Mouse (Mus musculus) adrenal gland, adult 18-20 months (tissue): ENCODE measurements around the gene Hoxa10. TPM values are rescaled to one million over a fixed set of nuclear protein-coding genes. Genes with fewer than 3 reads are reported as not detected.

Source experiments
- DNase-seq, 2 experiments: peaks; one replicate each; pipeline ENCODE4 v3.0.0; 2021 to 2022; ENCODE audit warnings: low spot score in 2 of 2
- microRNA-seq, 2 experiments: library from miRNA; unstranded; fragments of <30 nt; microRNA quantifications; one replicate each; pipeline ENCODE4 v1.2.0; 2021; ENCODE audit warnings: borderline number of aligned reads in 2 of 2
- total RNA-seq, 2 experiments: library from RNA; stranded (reverse); gene quantifications; 1 replicate in 1 of 2; 2 replicates in 1 of 2; pipeline ENCODE4 v1.2.3; 2021

Gene Hoxa10
- total RNA-seq, 2 experiments from 2014 or later, result 0.13 TPM; not detected in 1

DNA sequence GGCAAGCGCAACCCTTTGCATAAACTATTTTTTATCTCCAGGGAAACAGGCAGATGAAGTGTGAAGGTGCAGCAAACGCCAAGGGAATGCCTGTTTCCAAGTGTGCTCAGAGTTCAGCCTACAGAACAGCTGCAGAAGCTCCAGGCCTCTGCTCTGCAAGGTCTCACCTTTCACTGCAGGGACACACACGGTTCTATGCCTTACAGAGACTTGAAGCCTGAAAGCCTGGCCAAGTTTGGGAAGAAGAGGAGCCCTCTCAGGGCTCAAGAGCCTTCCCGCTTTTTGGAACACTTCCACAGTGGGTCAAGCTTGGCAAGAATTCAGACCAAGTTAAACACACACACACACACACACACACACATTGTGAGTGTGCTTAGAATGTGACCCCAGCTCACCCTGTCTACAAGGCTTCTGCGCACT, 51.5 kb downstream of the Hoxa10 start:
- DNase-seq, result peak in 1 of 2 experiments; percentile 15

DNA sequence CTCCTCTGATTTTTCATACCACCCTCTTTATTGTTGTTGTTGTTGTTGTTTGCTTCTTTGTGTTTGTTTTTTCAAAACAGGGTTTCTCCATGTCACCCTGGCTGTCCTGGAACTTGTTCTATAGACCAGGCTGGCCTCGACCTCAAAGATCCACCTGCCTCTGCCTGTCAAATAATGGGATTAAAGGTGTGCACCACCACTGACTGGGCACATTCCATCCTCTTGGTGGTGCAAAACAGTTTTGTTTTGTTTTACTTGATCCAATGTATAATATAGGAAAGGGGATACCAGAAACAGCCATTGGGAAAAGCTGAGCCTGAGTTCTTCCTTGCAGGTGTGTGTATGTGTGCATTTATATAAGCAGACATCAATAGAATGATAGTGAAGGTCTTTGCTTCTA, 54.2 kb downstream of the Hoxa10 start:
- DNase-seq, result no peak

- peak in 1 of 2 experiments; percentile 15 for DNase-seq
Observed at GRCm38 (mm10) chr6:52185834-52186233, 54.8 kb downstream of the Hoxa10 start.

- peak in 1 of 2 experiments; percentile 22 for DNase-seq
Observed at GRCm38 (mm10) chr6:52185222-52185621, 55.4 kb downstream of the Hoxa10 start.

DNA sequence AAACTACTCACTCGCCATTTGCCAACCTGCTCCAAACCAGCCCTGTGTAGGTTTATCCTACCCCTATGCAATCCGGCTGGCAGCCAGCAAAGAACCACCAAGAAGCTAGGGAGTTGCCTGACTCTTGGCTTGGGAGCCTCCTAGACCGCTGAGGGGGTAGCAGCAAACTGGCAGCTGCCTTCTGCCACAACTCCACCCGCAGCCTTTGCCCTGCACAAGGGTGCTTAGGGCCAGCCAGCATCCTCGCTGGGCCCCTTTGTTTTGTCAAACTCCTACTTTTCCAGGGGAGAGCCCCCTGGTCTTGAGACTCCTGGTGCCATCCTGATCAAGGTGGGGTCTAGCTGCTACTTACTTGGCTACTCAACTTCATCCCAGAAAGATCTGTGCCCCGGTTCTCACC, 56.0 kb downstream of the Hoxa10 start:
- peak in 1 of 2 experiments; percentile 23 for DNase-seq

DNA sequence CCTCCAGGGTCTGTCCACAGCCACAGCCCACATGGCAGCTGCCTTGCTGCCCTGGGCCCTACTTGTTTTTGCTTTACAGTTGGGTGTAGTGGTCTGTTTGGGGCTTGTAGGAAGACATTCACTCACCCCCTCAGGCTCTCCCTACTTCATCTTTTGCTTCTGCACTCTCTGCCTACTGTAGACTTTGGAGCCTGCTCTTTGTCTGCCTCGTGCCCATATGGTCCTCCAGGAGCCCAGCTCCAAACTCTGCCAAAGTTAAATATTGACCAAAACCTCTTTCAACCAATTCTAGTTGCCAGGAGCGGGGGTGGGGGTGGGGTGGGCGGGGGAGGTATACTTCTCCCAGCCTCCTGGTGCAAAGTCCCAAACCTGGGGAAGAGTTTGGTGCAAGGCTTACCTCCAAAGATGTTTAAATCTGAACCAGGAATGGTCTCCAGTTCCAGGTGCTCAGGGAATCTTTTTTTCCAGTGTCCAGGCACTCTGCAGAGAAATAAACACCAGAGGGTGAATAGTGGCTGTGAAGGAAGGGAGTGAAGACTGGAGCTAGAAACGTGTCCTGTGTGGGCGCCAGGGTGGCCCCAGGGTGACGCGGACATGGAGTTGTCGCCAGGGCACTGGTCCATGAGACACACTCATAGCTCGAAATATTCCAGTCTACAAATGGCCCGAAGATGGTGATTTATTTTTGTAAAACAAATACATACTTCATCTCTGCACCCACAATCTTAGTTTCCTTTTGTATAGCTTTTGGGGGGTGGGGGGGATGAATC, 57.2 kb downstream of the Hoxa10 start:
- peak in 1 of 2 experiments; percentile 24 for DNase-seq

DNA sequence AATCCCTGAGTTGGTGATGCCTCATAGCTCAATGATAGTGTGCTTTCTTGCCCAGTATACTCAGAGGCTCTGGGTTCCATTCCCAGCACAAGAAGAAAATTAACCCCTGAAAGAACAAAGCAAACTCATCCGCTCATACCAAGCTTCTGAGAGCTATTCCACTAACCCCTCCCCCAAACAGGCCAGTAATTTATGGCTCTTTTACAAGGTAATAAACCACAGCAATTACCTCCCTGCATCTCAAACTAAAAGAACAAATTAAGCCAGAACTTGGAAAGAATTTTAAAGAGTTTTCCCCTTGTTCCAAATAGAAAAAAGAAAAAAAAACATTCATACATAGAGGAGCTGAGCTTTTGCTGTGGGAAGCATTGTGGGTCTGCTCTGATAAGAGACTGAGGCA, 57.9 kb downstream of the Hoxa10 start:
- no peak for DNase-seq

- DNase-seq, result no peak
Observed at GRCm38 (mm10) chr6:52182030-52182429, 58.6 kb downstream of the Hoxa10 start.

Small RNA genes within 50 kb of the gene (microRNA-seq; reads per million reads assigned to microRNA genes)
- gene Mir196b, result 296 to 363 reads per million in 2 experiments

Other genes with a start within 250 kb of the Hoxa10 start
- 10 to 100 TPM; 43.6 to 59.0 TPM for gene Skap2, start 228.3 kb downstream of the Hoxa10 start, total RNA-seq
- gene Hoxa1, start 82.5 kb downstream of the Hoxa10 start, total RNA-seq, result under 1 TPM; 0.29 to 0.43 TPM
- 1 to 10 TPM in 1 of 2 experiments, under 1 TPM in 1; 0.96 to 1.3 TPM for gene Hoxa2, start 76.0 kb downstream of the Hoxa10 start, total RNA-seq
- under 1 TPM; 0.13 to 0.33 TPM for gene 5730596B20Rik, start 63.4 kb downstream of the Hoxa10 start, total RNA-seq
- gene Hoxa4, start 49.1 kb downstream of the Hoxa10 start, total RNA-seq, result 1 to 10 TPM; 1.8 to 3.1 TPM
- gene Hoxa5, start 36.3 kb downstream of the Hoxa10 start, total RNA-seq, result 10 to 100 TPM; 13.3 to 20.2 TPM
- gene Hoxa6, start 32.1 kb downstream of the Hoxa10 start, total RNA-seq, result 1 to 10 TPM; 1.9 to 4.7 TPM
- 1 to 10 TPM; 2.8 to 4.0 TPM for gene Hoxa3, start 27.5 kb downstream of the Hoxa10 start, total RNA-seq
- not detected for gene Gm28308, start 27.5 kb downstream of the Hoxa10 start, total RNA-seq
- 10 to 100 TPM; 15.1 to 19.3 TPM for gene Hoxa7, start 19.0 kb downstream of the Hoxa10 start, total RNA-seq
- under 1 TPM; 0.19 to 0.30 TPM for gene Hoxa9, start 9.8 kb downstream of the Hoxa10 start, total RNA-seq
- gene Hoxa11, start 5.0 kb upstream of the Hoxa10 start, total RNA-seq, result not detected
- not detected for gene Hoxa13, start 20.0 kb upstream of the Hoxa10 start, total RNA-seq
- gene Evx1, start 72.6 kb upstream of the Hoxa10 start, total RNA-seq, result not detected